ENCODE assay signal across 28 mouse cellular contexts in genomic region chr2:158846208-158846607, GRCm38 (mm10). TPM values are rescaled to one million over a fixed set of nuclear protein-coding genes. Genes with fewer than 3 reads are reported as not detected.
A peak's percentile ranks its signal among the peaks of the same experiment; 100 is the strongest.
DNase-seq lines count a peak whose midpoint lies in the region; ATAC-seq lines count a peak whose summit lies in the region.
"Had no signal": no experiment of that assay in that cellular context is flagged by ENCODE, and none has a peak within 500 bp of the region (broad histone marks: within the 10 kb centered on the region; RNA-seq: fewer than 3 reads in every experiment).

No protein-coding gene starts in this region.

- no peak overlapping the region for H3K4me2 ChIP-seq in forebrain, embryonic 13.5 days
- H3K4me2 ChIP-seq in neural tube, embryonic 13.5 days: no peak overlapping the region
- no peak overlapping the region for H3K4me2 ChIP-seq in midbrain, embryonic 15.5 days
- H3K4me2 ChIP-seq: embryonic facial prominence, embryonic 13.5 days; heart, embryonic 12.5 days; limb, embryonic 13.5 days; liver, embryonic 11.5 days; lung, embryonic 15.5 days; midbrain, embryonic 12.5 days had no signal

- H3K27ac ChIP-seq in forebrain, embryonic 13.5 days: peak overlapping the region; percentile 77
- H3K27ac ChIP-seq in forebrain, embryonic 10.5 days: no peak overlapping the region
- H3K27ac ChIP-seq in neural tube, embryonic 13.5 days (replicated peaks): peak overlapping the region; percentile 73
- peak overlapping the region; percentile 69; the same call in 1 of the 2 replicates for H3K27ac ChIP-seq in midbrain, embryonic 15.5 days
- H3K27ac ChIP-seq: embryonic facial prominence, embryonic 13.5 days; hindbrain, embryonic 10.5 days; limb, embryonic 13.5 days; lung, embryonic 15.5 days; midbrain, embryonic 12.5 days had no signal

- ATAC-seq in forebrain, embryonic 13.5 days: peak; percentile 70
- ATAC-seq in neural tube, embryonic 13.5 days (ENCODE audit: low read depth): no peak
- ATAC-seq in midbrain, embryonic 15.5 days (replicated peaks): no peak
- ATAC-seq in erythroid progenitor cell, adult 5-6 weeks (replicated peaks; ENCODE audit: low FRiP score, poor library complexity, severe bottlenecking): no peak
- ATAC-seq: intestine, postnatal 0 days had no signal

- no peak for DNase-seq in forebrain, embryonic 10.5 days (ENCODE audit: extremely low spot score, low spot score)
- no peak for DNase-seq in neural tube, embryonic 10.5 days (ENCODE audit: extremely low spot score, low spot score)
- DNase-seq in heart, postnatal 4 days: no peak
- DNase-seq in right cerebral cortex, adult 18-20 months: no peak
- DNase-seq: adrenal gland, adult 8-10 months; cerebellum, adult 11 months; cerebellum, adult 9-11 months; embryo, embryonic 11 days; gastrocnemius, postnatal 25 days; heart, adult 11 months; kidney, postnatal 14 days; spleen, adult 18-20 months; thymus, postnatal 14 days had no signal

- H3K9ac ChIP-seq in forebrain, embryonic 13.5 days: no peak overlapping the region
- H3K9ac ChIP-seq in neural tube, embryonic 13.5 days: 0 out of 2 replicates have a peak overlapping the region, but pooled peaks have one; percentile 26
- H3K9ac ChIP-seq in midbrain, embryonic 15.5 days: no peak overlapping the region
- H3K9ac ChIP-seq: embryonic facial prominence, embryonic 13.5 days; heart, embryonic 12.5 days; limb, embryonic 13.5 days; lung, embryonic 15.5 days; midbrain, embryonic 12.5 days had no signal

- H3K4me3 ChIP-seq in forebrain, embryonic 13.5 days: no peak overlapping the region
- no peak overlapping the region for H3K4me3 ChIP-seq in forebrain, embryonic 10.5 days
- no peak overlapping the region for H3K4me3 ChIP-seq in neural tube, embryonic 13.5 days
- H3K4me3 ChIP-seq in midbrain, embryonic 15.5 days: no peak overlapping the region
- H3K4me3 ChIP-seq: embryonic facial prominence, embryonic 13.5 days; erythroblast, embryonic 14.5 days; heart, embryonic 12.5 days; hindbrain, embryonic 10.5 days; limb, embryonic 13.5 days; lung, embryonic 15.5 days; midbrain, embryonic 12.5 days; myocyte had no signal

- no peaks in the 10 kb centered on the region for H3K9me3 ChIP-seq in forebrain, embryonic 13.5 days (replicated peaks)
- H3K9me3 ChIP-seq in forebrain, embryonic 10.5 days: no peaks in the 10 kb centered on the region
- H3K9me3 ChIP-seq in neural tube, embryonic 13.5 days: no peaks in the 10 kb centered on the region
- H3K9me3 ChIP-seq in midbrain, embryonic 15.5 days: no peaks in the 10 kb centered on the region
- H3K9me3 ChIP-seq: embryonic facial prominence, embryonic 13.5 days; G1E; heart, embryonic 12.5 days; hindbrain, embryonic 10.5 days; limb, embryonic 13.5 days; lung, embryonic 15.5 days; midbrain, embryonic 12.5 days had no signal

- 57% methylated on average over 2 of the region's 2 CpGs for WGBS in forebrain, embryonic 13.5 days
- 82% methylated on average over 2 of the region's 2 CpGs for WGBS in forebrain, embryonic 10.5 days
- WGBS in neural tube, embryonic 13.5 days: 53% methylated on average over 2 of the region's 2 CpGs
- 57% methylated on average over 2 of the region's 2 CpGs for WGBS in midbrain, embryonic 15.5 days

- H3K27me3 ChIP-seq in forebrain, embryonic 13.5 days: no peaks in the 10 kb centered on the region
- no peaks in the 10 kb centered on the region for H3K27me3 ChIP-seq in forebrain, embryonic 10.5 days (ENCODE audit: poor library complexity, severe bottlenecking)
- no peaks in the 10 kb centered on the region for H3K27me3 ChIP-seq in neural tube, embryonic 13.5 days
- H3K27me3 ChIP-seq in midbrain, embryonic 15.5 days (replicated peaks): no peaks in the 10 kb centered on the region
- H3K27me3 ChIP-seq: embryonic facial prominence, embryonic 13.5 days; heart, embryonic 12.5 days; limb, embryonic 13.5 days; lung, embryonic 15.5 days; midbrain, embryonic 12.5 days had no signal

- H3K36me3 ChIP-seq in forebrain, embryonic 13.5 days (ENCODE audit: poor library complexity, severe bottlenecking): peaks cover 32% of the 10 kb centered on the region
- H3K36me3 ChIP-seq in forebrain, embryonic 10.5 days (replicated peaks): peaks cover 72% of the 10 kb centered on the region
- peaks cover 33% of the 10 kb centered on the region for H3K36me3 ChIP-seq in neural tube, embryonic 13.5 days
- H3K36me3 ChIP-seq in midbrain, embryonic 15.5 days (replicated peaks): peaks cover 5% of the 10 kb centered on the region

- peaks cover 15% of the 10 kb centered on the region; the same call in 1 of the 2 replicates for H3K4me1 ChIP-seq in forebrain, embryonic 13.5 days
- H3K4me1 ChIP-seq in forebrain, embryonic 10.5 days: no peaks in the 10 kb centered on the region
- peaks cover 8% of the 10 kb centered on the region; the same call in 1 of the 2 replicates for H3K4me1 ChIP-seq in neural tube, embryonic 13.5 days (replicated peaks)
- H3K4me1 ChIP-seq in midbrain, embryonic 15.5 days: peaks cover 7% of the 10 kb centered on the region; the same call in 1 of the 2 replicates
- H3K4me1 ChIP-seq: lung, embryonic 15.5 days; midbrain, embryonic 12.5 days had no signal

RNA-seq across cellular contexts. Expression of gene Dhx35, which starts 51.6 kb away (rescaled TPM):
- polyA plus RNA-seq in forebrain, embryonic 13.5 days (2015; fragmentation: Nextera tagmentation; extraction: Ambion mirVana): 16.2 and 19.5 TPM in 2 replicates
- polyA plus RNA-seq in forebrain, embryonic 10.5 days (2016; fragmentation: Nextera tagmentation; extraction: Ambion mirVana): 19.2 and 19.6 TPM in 2 replicates
- polyA plus RNA-seq in neural tube, embryonic 13.5 days (2015; fragmentation: Nextera tagmentation; extraction: Ambion mirVana): 13.1 and 13.4 TPM in 2 replicates
- polyA plus RNA-seq in midbrain, embryonic 15.5 days (2015; fragmentation: Nextera tagmentation; extraction: Ambion mirVana): 14.3 and 14.6 TPM in 2 replicates
- 3.2 and 4.6 TPM in 2 replicates for total RNA-seq in erythroid progenitor cell, adult 5-6 weeks (2015; ENCODE audit: low replicate concordance)
- 2.3 and 4.0 TPM in 2 replicates for total RNA-seq in erythroid progenitor cell, adult 5-6 weeks (2017; ENCODE audit: low replicate concordance)
- total RNA-seq in heart, postnatal 4 days (2021): 10 to 100 TPM; 33.2 to 33.3 TPM
